Mouse (Mus musculus) spleen, adult 2 months (tissue): ENCODE measurements around the gene Apbb2.

Experiments
- CTCF ChIP-seq: fragments of 200-500 bp; IDR thresholded peaks from 2 replicates; pipeline ENCODE4 v1.5.1; 2011; ENCODE audit warnings: mild to moderate bottlenecking, inconsistent platforms; ENCODE audit not compliant: insufficient read depth, insufficient read length, insufficient replicate concordance; ENCODE audit errors: extremely low read depth
- POLR2A ChIP-seq: fragments of 200-500 bp; IDR thresholded peaks from 2 replicates; pipeline ENCODE4 v1.6.1; 2011; ENCODE audit warnings: low read depth, low read length, inconsistent platforms

DNA sequence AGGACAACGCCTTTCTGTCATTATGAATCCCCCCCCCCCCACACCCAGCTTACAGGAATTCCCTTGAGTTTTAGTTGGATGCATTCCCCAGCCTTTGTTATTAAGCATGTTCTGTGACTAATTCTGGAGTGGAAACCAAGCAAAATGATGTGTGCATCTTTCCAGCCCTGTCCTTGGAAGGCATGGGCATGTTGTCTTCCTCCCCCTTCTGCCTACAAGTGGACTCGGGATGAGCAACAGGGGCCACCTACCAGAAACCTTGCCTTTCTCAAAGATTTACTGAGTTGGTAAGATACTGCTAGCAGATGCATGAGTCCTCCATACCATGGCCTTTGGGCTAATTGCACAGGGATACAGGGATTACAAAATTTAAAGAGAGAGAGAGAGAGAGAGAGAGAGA is 359.6 kb downstream of the Apbb2 start:
- TF ChIP-seq CTCF: no peak
- no peak for TF ChIP-seq POLR2A
